Mouse (Mus musculus) heart, postnatal 0 days (tissue): ENCODE data around the gene Naa20. TPM values are rescaled to one million over a fixed set of nuclear protein-coding genes. Genes with fewer than 3 reads are reported as not detected.
A peak's percentile ranks its signal among the peaks of the same experiment; 100 is the strongest.
"Not testable (repeated sequence)": the region's sequence is repeated elsewhere in the genome, so short reads cannot be mapped to it uniquely, and the experiment has no call there.

Experiments used
- ATAC-seq: fragments of 200-750 bp; cut with Nextera tagmentation; 2 replicates; pipeline ENCODE4 v1.8.0; 2017; ENCODE audit warnings: low read depth, moderate number of reproducible peaks, moderate library complexity; ENCODE audit not compliant: insufficient read depth
- DNase-seq: peaks from one replicate; pipeline ENCODE4 v3.0.0-alpha.2; 2016; ENCODE audit warnings: low spot score
- H3K27ac ChIP-seq: fragments of 300-500 bp; sonication (generic); 2 replicates; pipeline ENCODE4 v1.5.1; 2014; ENCODE audit warnings: low read depth, mild to moderate bottlenecking
- H3K27me3 ChIP-seq: fragments of 300-500 bp; sonication (generic); 2 replicates; pipeline ENCODE4 v1.6.1; 2014; ENCODE audit warnings: low read length, mixed read lengths; ENCODE audit not compliant: control insufficient read depth, insufficient read depth
- H3K36me3 ChIP-seq: fragments of 300-500 bp; sonication (generic); replicated peaks from 2 replicates; pipeline ENCODE4 v1.6.1; 2014; ENCODE audit warnings: low read length, mixed read lengths; ENCODE audit not compliant: control insufficient read depth, insufficient read depth
- H3K4me1 ChIP-seq: fragments of 300-500 bp; sonication (generic); 2 replicates; pipeline ENCODE4 v1.6.1; 2014; ENCODE audit warnings: antibody characterized with exemption; ENCODE audit not compliant: control insufficient read depth, insufficient read depth
- H3K4me2 ChIP-seq: fragments of 300-500 bp; sonication (generic); 2 replicates; pipeline ENCODE4 v1.6.1; 2014; ENCODE audit warnings: low read depth, mild to moderate bottlenecking, low read length, moderate library complexity
- H3K4me3 ChIP-seq: fragments of 300-500 bp; sonication (generic); 2 replicates; pipeline ENCODE4 v1.5.1; 2014; ENCODE audit warnings: low read depth, low read length
- H3K9ac ChIP-seq: fragments of 300-500 bp; sonication (generic); replicated peaks from 2 replicates; pipeline ENCODE4 v1.6.1; 2014; ENCODE audit warnings: low read depth, low read length, mixed read lengths
- H3K9me3 ChIP-seq: fragments of 300-500 bp; sonication (generic); replicated peaks from 2 replicates; pipeline ENCODE4 v1.6.1; 2016; ENCODE audit warnings: low read length; ENCODE audit not compliant: control insufficient read depth
- CTCF ChIP-seq: IDR thresholded peaks from 2 replicates; pipeline ENCODE4 v1.5.1; 2016; ENCODE audit warnings: antibody characterized with exemption, control low read depth, low read depth
- EP300 ChIP-seq: IDR thresholded peaks from 2 replicates; pipeline ENCODE4 v1.6.1; 2016; ENCODE audit warnings: antibody characterized with exemption, low read depth
- WGBS: fragments of 180-500 bp; shearing (Covaris S2); extraction: QIAGEN DNeasy Blood & Tissue Kit; methylation state at CpG from one replicate; pipeline ENCODE4 v1.1.7; 2014; 5-methylcytosine and 5-hydroxymethylcytosine counted together
- polyA plus RNA-seq: library from polyadenylated mRNA; unstranded; fragments of >200 nt; fragmentation: Nextera tagmentation; extraction: Ambion mirVana; gene quantifications from 2 replicates; pipeline ENCODE4 v1.2.1, GENCODE M21; 2015
- total RNA-seq: library from RNA; depleted of rRNA; stranded (reverse); fragments of >200 nt; gene quantifications from 2 replicates; pipeline ENCODE4 v1.2.3, GENCODE M21; 2014; ENCODE audit warnings: low replicate concordance

Gene Naa20
- total and polyA plus RNA-seq, 2 experiments from 2014 or later, result 155 to 243 TPM

DNA sequence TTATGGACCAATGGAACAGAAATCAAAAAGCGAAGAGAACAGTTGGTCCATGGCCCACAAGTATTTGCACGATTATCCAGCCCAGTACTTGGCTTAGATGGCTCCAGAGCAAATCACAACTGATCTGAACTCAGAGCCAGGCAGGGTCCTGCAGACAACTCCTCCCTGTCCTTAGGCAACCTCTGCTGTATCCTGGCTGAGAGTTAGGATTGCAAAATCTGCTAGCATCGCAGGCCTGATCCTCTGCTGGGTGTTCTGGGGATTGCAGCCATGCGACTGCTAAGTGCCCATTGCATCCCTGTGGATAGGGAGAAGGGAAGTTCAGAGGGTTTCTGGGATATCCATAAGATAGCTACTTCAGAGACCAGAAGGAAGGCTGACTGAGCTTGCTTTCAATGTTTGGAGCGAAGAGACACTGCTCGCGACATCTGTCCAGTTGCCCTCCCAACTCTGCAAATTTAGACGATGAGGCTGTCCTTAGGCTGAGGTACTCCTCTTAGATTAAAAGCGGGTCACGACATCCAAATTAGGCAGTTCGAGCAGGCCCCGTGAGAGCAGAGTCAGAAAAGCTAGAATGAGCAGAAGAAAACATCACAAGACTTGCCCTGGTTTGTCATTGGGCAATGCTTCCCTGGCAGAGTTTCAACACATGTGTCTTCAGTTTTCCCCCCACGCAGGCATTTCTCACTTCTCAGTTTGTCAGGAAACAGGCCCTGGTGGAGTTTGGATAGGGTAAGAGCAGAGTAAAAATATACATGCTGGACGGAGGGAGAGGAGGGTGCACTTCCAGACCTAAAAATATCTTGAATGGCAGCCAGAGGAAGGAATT lies 13.7 kb upstream of the Naa20 start:
- Histone ChIP-seq H3K27ac (peak overlapping the region; percentile 94), H3K36me3 (peaks cover 40% of the 10 kb centered on the region), H3K4me2 (peak overlapping the region; percentile 19; the same call in 1 of the 2 replicates), H3K27me3 (no peaks in the 10 kb centered on the region), H3K9ac (no peak overlapping the region), H3K4me3 (no peak overlapping the region), H3K4me1 (peaks cover 29% of the 10 kb centered on the region), H3K9me3 (no peaks in the 10 kb centered on the region)
- ATAC-seq, result peak; percentile 87
- TF ChIP-seq EP300 (peak; percentile 89), CTCF (peak; percentile 68)
- WGBS, result 14% methylated on average over 14 of the region's 14 CpGs
- peak; percentile 89 for DNase-seq

GRCm38 (mm10) chr2:145888766-145889480 lies 13.0 kb upstream of the Naa20 start:
- WGBS, result 39% methylated on average over 6 of the region's 6 CpGs

DNA sequence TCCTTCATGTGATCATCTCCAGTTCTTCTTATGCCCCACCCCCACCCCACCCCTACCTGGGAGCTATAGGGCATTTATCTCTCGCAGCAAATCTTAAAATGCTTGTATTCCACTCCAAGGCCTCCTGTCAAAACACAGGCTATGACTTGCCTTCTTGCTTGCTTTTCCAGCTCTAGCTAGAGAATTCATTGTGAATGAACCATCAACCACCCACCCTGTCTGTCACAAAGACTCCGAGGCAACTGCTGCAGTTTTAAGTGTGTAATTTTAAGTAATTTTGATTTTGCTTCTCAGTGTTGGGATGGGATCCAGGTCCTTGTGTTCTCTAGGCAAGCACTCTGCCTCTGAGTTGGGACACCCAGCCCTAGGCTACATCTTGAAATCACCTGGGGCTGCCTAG lies 11.3 kb upstream of the Naa20 start:
- no peak for ATAC-seq
- WGBS, result 62% methylated on average over 2 of the region's 2 CpGs
- H3K4me1 ChIP-seq, result peaks cover 22% of the 10 kb centered on the region
- no peak overlapping the region for H3K4me2 ChIP-seq
- no peak for DNase-seq
- H3K27me3 ChIP-seq, result no peaks in the 10 kb centered on the region
- H3K27ac ChIP-seq, result no peak overlapping the region
- peaks cover 21% of the 10 kb centered on the region for H3K36me3 ChIP-seq
- no peak overlapping the region for H3K9ac ChIP-seq
- no peaks in the 10 kb centered on the region for H3K9me3 ChIP-seq
- TF ChIP-seq CTCF (no peak), EP300 (no peak)
- H3K4me3 ChIP-seq, result no peak overlapping the region

More at GRCm38 (mm10) chr2:145888766-145889480, 13.0 kb upstream of the Naa20 start:
- Histone ChIP-seq H3K4me2 (peak overlapping the region; percentile 19; the same call in 1 of the 2 replicates), H3K9me3 (no peaks in the 10 kb centered on the region), H3K4me1 (peaks cover 22% of the 10 kb centered on the region), H3K27me3 (no peaks in the 10 kb centered on the region), H3K9ac (no peak overlapping the region), H3K4me3 (no peak overlapping the region), H3K36me3 (peaks cover 32% of the 10 kb centered on the region), H3K27ac (peak overlapping the region; percentile 94)
- ATAC-seq, result peak; percentile 9
- no peak for DNase-seq
- no peak for TF ChIP-seq EP300
- TF ChIP-seq CTCF, result no peak

- no peaks in the 10 kb centered on the region for H3K36me3 ChIP-seq
- H3K4me3 ChIP-seq, result no peak overlapping the region
- H3K9ac ChIP-seq, result no peak overlapping the region
- WGBS, result 96% methylated on average over 6 of the region's 6 CpGs
- H3K4me2 ChIP-seq, result no peak overlapping the region
- ATAC-seq (no peak), DNase-seq (no peak)
- H3K27me3 ChIP-seq, result no peaks in the 10 kb centered on the region
- no peaks in the 10 kb centered on the region for H3K9me3 ChIP-seq
- peaks cover 9% of the 10 kb centered on the region for H3K4me1 ChIP-seq
- TF ChIP-seq EP300 (no peak), CTCF (no peak)
- no peak overlapping the region for H3K27ac ChIP-seq
These were observed 8.1 kb upstream of the Naa20 start for GRCm38 (mm10) chr2:145893756-145894155.

DNA sequence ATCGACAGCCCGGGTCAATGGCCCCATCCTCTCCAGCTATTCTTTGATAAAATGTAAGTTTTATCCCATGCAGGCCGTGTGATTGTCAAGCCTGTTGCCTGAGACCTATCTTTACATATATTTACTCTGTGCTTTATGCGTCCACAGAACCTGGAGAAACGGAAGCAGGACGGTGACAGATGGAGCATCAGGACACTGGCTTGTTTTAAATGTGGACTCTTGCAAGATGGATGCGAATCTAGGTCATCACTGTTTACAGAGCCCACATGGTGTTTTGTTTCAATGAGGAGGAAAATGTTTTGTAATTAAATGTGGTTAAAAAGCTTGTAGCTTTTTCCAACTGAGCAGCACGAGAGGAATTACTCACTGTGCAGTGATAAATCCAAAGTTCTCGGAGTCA lies 3.8 kb upstream of the Naa20 start:
- Histone ChIP-seq H3K4me2 (no peak overlapping the region), H3K27me3 (no peaks in the 10 kb centered on the region), H3K4me1 (no peaks in the 10 kb centered on the region), H3K9me3 (no peaks in the 10 kb centered on the region), H3K27ac (no peak overlapping the region), H3K9ac (no peak overlapping the region), H3K4me3 (no peak overlapping the region), H3K36me3 (no peaks in the 10 kb centered on the region)
- DNase-seq (no peak), ATAC-seq (no peak)
- TF ChIP-seq CTCF (no peak), EP300 (no peak)
- WGBS, result 75% methylated on average over 9 of the region's 9 CpGs

- H3K9ac ChIP-seq, H3K27me3 ChIP-seq, H3K4me3 ChIP-seq, H3K36me3 ChIP-seq, H3K4me2 ChIP-seq, DNase-seq, H3K9me3 ChIP-seq, ATAC-seq, H3K27ac ChIP-seq: not testable (repeated sequence)
- peaks cover 15% of the 10 kb centered on the region for H3K4me1 ChIP-seq
- WGBS, result 58% methylated on average over 8 of the region's 8 CpGs
These were observed 1.6 kb upstream of the Naa20 start for GRCm38 (mm10) chr2:145900318-145900717.
